Mouse (Mus musculus): ENCODE results near the gene Il1f8. TPM values are rescaled to one million over a fixed set of nuclear protein-coding genes. Genes with fewer than 3 reads are reported as not detected.

Gene Il1f8
- polyA plus RNA-seq, 1 experiment from 2014 or later = not detected

Other genes with a start within 250 kb of the Il1f8 start
- gene Hnmt, start 103.8 kb upstream of the Il1f8 start, polyA plus RNA-seq (2015; fragmentation: Nextera tagmentation; extraction: Ambion mirVana) = 1.9 and 2.3 TPM in 2 replicates
- gene Tbpl2, start 56.6 kb upstream of the Il1f8 start, polyA plus RNA-seq (2015; fragmentation: Nextera tagmentation; extraction: Ambion mirVana) = not detected in 2 replicates
- gene Il1f9, start 33.3 kb downstream of the Il1f8 start, polyA plus RNA-seq (2015; fragmentation: Nextera tagmentation; extraction: Ambion mirVana) = 0.23 and 0.28 TPM in 2 replicates
- not detected in 2 replicates for gene Il1f6, start 62.3 kb downstream of the Il1f8 start, polyA plus RNA-seq (2015; fragmentation: Nextera tagmentation; extraction: Ambion mirVana)
- gene Il1f5, start 123.8 kb downstream of the Il1f8 start, polyA plus RNA-seq (2015; fragmentation: Nextera tagmentation; extraction: Ambion mirVana) = 0.13 TPM in 1 of 2 replicates, not detected in the other
- not detected in 2 replicates for gene Il1f10, start 138.0 kb downstream of the Il1f8 start, polyA plus RNA-seq (2015; fragmentation: Nextera tagmentation; extraction: Ambion mirVana)
- gene Il1rn, start 183.7 kb downstream of the Il1f8 start, polyA plus RNA-seq (2015; fragmentation: Nextera tagmentation; extraction: Ambion mirVana) = 4.7 and 7.3 TPM in 2 replicates
- gene Psd4, start 214.4 kb downstream of the Il1f8 start, polyA plus RNA-seq (2015; fragmentation: Nextera tagmentation; extraction: Ambion mirVana) = 6.3 and 6.4 TPM in 2 replicates

Data from stomach, embryonic 15.5 days (tissue).